Comparison of ENCODE assay signal across 11 mouse cellular contexts in genomic region chr4:133872222-133872811, GRCm38 (mm10). TPM values are rescaled to one million over a fixed set of nuclear protein-coding genes. Genes with fewer than 3 reads are reported as not detected.
A peak's percentile ranks its signal among the peaks of the same experiment; 100 is the strongest.
DNase-seq lines count a peak whose midpoint lies in the region; ATAC-seq and TF ChIP-seq lines count a peak whose summit lies in the region.
"Had no signal": no experiment of that assay in that cellular context is flagged by ENCODE, and none has a peak within 500 bp of the region (broad histone marks: within the 10 kb centered on the region; RNA-seq: fewer than 3 reads in every experiment).

No protein-coding gene starts in this region.

- no peak for TF ChIP-seq EP300 in ES-Bruce4 (IDR thresholded peaks at IDR 0.05; ENCODE audit: insufficient read depth, low read depth, low read length)

- H3K9me3 ChIP-seq in ES-Bruce4 (replicated peaks; ENCODE audit: control insufficient read depth, insufficient read depth, low read length, poor library complexity, severe bottlenecking) = no peaks in the 10 kb centered on the region
- H3K9me3 ChIP-seq in liver, embryonic 15.5 days (replicated peaks) = no peaks in the 10 kb centered on the region
- H3K9me3 ChIP-seq: heart, embryonic 12.5 days had no signal

- peak overlapping the region; percentile 76 for H3K4me2 ChIP-seq in liver, embryonic 15.5 days
- H3K4me2 ChIP-seq: heart, embryonic 12.5 days had no signal

- TF ChIP-seq CTCF in lung, adult 2 months (IDR thresholded peaks at IDR 0.05; ENCODE audit: insufficient read depth, low read length) = no peak
- no peak for TF ChIP-seq CTCF in ES-Bruce4 (IDR thresholded peaks at IDR 0.05; ENCODE audit: low read depth, low read length)

- peak overlapping the region; percentile 26; the same call in 1 of the 2 replicates for H3K9ac ChIP-seq in ES-Bruce4 (ENCODE audit: low read depth, poor library complexity, severe bottlenecking)
- peak overlapping the region; percentile 72 for H3K9ac ChIP-seq in liver, embryonic 15.5 days
- H3K9ac ChIP-seq: heart, embryonic 12.5 days had no signal

- H3K27me3 ChIP-seq in ES-Bruce4 (ENCODE audit: control insufficient read depth, insufficient read depth, low read length, poor library complexity, severe bottlenecking) = no peaks in the 10 kb centered on the region
- H3K27me3 ChIP-seq in liver, embryonic 15.5 days = no peaks in the 10 kb centered on the region
- H3K27me3 ChIP-seq: heart, embryonic 12.5 days had no signal

- H3K27ac ChIP-seq in ES-Bruce4 (ENCODE audit: insufficient read depth, low read length) = no peak overlapping the region
- no peak overlapping the region for H3K27ac ChIP-seq in brown adipose tissue, adult 24 weeks (replicated peaks; ENCODE audit: low read depth, low read length)
- H3K27ac ChIP-seq in liver, embryonic 15.5 days (replicated peaks) = peak overlapping the region; percentile 98

- DNase-seq in lung, adult 2 months = no peak
- no peak for DNase-seq in lung, postnatal 25 days (ENCODE audit: low spot score)
- no peak for DNase-seq in adrenal gland, postnatal 14 days
- no peak for DNase-seq in T-cell, adult 2 months (ENCODE audit: low spot score)
- no peak for DNase-seq in adrenal gland, postnatal 10 days

- H3K4me1 ChIP-seq in lung, adult 2 months (ENCODE audit: control insufficient read depth, insufficient read depth, low read length) = no peaks in the 10 kb centered on the region
- peaks cover 4% of the 10 kb centered on the region for H3K4me1 ChIP-seq in ES-Bruce4 (ENCODE audit: control insufficient read depth, insufficient read depth, low read length)
- H3K4me1 ChIP-seq in brown adipose tissue, adult 24 weeks (ENCODE audit: control insufficient read depth, insufficient read depth, insufficient read length, low read length) = no peaks in the 10 kb centered on the region
- peaks cover 70% of the 10 kb centered on the region for H3K4me1 ChIP-seq in liver, embryonic 15.5 days (replicated peaks)

- H3K4me3 ChIP-seq in lung, adult 2 months (replicated peaks; ENCODE audit: extremely low read depth, low read depth, low read length) = peak overlapping the region; percentile 55
- H3K4me3 ChIP-seq in ES-Bruce4 (ENCODE audit: low read depth, low read length) = no peak overlapping the region
- H3K4me3 ChIP-seq in brown adipose tissue, adult 24 weeks (ENCODE audit: insufficient read depth, low read depth, low read length) = peak overlapping the region; percentile 50
- H3K4me3 ChIP-seq in liver, embryonic 15.5 days (replicated peaks) = peak overlapping the region; percentile 73
- H3K4me3 ChIP-seq: heart, embryonic 12.5 days; myocyte had no signal

- peaks cover 16% of the 10 kb centered on the region for H3K36me3 ChIP-seq in ES-Bruce4 (ENCODE audit: control insufficient read depth, insufficient read depth, low read length, poor library complexity, severe bottlenecking)
- H3K36me3 ChIP-seq in liver, embryonic 15.5 days (replicated peaks) = peaks cover 44% of the 10 kb centered on the region

- peak; percentile 30 for ATAC-seq in liver, embryonic 15.5 days (ENCODE audit: insufficient read depth)
- ATAC-seq: forebrain, embryonic 14.5 days had no signal

- TF ChIP-seq POLR2A in lung, adult 2 months (IDR thresholded peaks at IDR 0.05; ENCODE audit: borderline replicate concordance, extremely low read depth, low read depth, low read length) = no peak
- TF ChIP-seq POLR2A in ES-Bruce4 (IDR thresholded peaks at IDR 0.05; ENCODE audit: insufficient read depth, low read length) = no peak

- WGBS in lung, adult 2 months = 60% methylated on average over 7 of the region's 7 CpGs
- 20% methylated on average over 7 of the region's 7 CpGs for WGBS in liver, embryonic 15.5 days (ENCODE audit: insufficient replicate concordance)

RNA-seq across cellular contexts. Expression of gene Rps6ka1, which starts 15.3 kb away (rescaled TPM):
- 57.2 and 65.6 TPM in 2 replicates for polyA plus RNA-seq in lung, adult 2 months (2012; rRNA removed)
- 73.2 and 86.4 TPM in 2 replicates for polyA plus RNA-seq in ES-Bruce4 (2011; ENCODE audit: insufficient read depth, insufficient read length, low read depth, missing spikeins)
- 3.3 and 4.2 TPM in 2 replicates for polyA plus RNA-seq in brown adipose tissue, adult 24 weeks (2012; ENCODE audit: insufficient read depth, insufficient read length, missing spikeins)
- 68.0 and 77.2 TPM in 2 replicates for polyA plus RNA-seq in liver, embryonic 15.5 days (2015; fragmentation: Nextera tagmentation; extraction: Ambion mirVana)
- total RNA-seq in adrenal gland, postnatal 14 days (2021) = 17.9 and 19.9 TPM in 2 replicates
- total RNA-seq in adrenal gland, postnatal 10 days (2021) = 10 to 100 TPM; 19.6 to 19.9 TPM

Comparison
In these comparisons a context has a peak if more than half of its experiments do, and no peak if none do; other contexts are left out.
1. RNA of gene Rps6ka1, which starts 15.3 kb away (polyA plus RNA-seq): 73.2 to 86.4 TPM in ES-Bruce4, 68.0 to 77.2 TPM in liver, embryonic 15.5 days and 57.2 to 65.6 TPM in lung, adult 2 months; 3.3 to 4.2 TPM in brown adipose tissue, adult 24 weeks; every median in the first group is over 10 times any median in the second.